Mouse (Mus musculus): ENCODE results near the gene Kif16b. TPM values are rescaled to one million over a fixed set of nuclear protein-coding genes. Genes with fewer than 3 reads are reported as not detected.

Gene Kif16b
- total RNA-seq, 2 experiments from 2014 or later, result 15.7 to 17.3 TPM

- intact Hi-C loops (cut with DNase I), result no loop called here
- Histone ChIP-seq H3K4me3 (no peak overlapping the region), H3K27ac (peak overlapping the region; percentile 44; the same call in 1 of the 2 replicates)
- TF ChIP-seq CTCF (IDR thresholded peaks at IDR 0.05), result no peak
- DNase-seq (ENCODE audit: extremely low spot score in 1 of 2, low spot score in 2 of 2), result no peak
Measured at GRCm38 (mm10) chr2:142764276-142764675, 137.1 kb downstream of the Kif16b start.

- H3K27ac ChIP-seq, result no peak overlapping the region
- no peak overlapping the region for H3K4me3 ChIP-seq
- intact Hi-C loops (cut with DNase I), result no loop called here
- no peak for TF ChIP-seq CTCF (IDR thresholded peaks at IDR 0.05)
- no peak for DNase-seq (ENCODE audit: extremely low spot score in 1 of 2, low spot score in 2 of 2)
Measured at GRCm38 (mm10) chr2:142760843-142761242, 140.5 kb downstream of the Kif16b start.

GRCm38 (mm10) chr2:142759192-142759591, 142.1 kb downstream of the Kif16b start:
- no peak for TF ChIP-seq CTCF (IDR thresholded peaks at IDR 0.05)
- no peak for DNase-seq (ENCODE audit: extremely low spot score in 1 of 2, low spot score in 2 of 2)
- Histone ChIP-seq H3K27ac (no peak overlapping the region), H3K4me3 (no peak overlapping the region)
- intact Hi-C loops (cut with DNase I), result no loop called here

- no peak for DNase-seq (ENCODE audit: extremely low spot score in 1 of 2, low spot score in 2 of 2)
- Histone ChIP-seq H3K27ac (no peak overlapping the region), H3K4me3 (no peak overlapping the region)
- no peak for TF ChIP-seq CTCF (IDR thresholded peaks at IDR 0.05)
- intact Hi-C loops (cut with DNase I), result no loop called here
Measured at GRCm38 (mm10) chr2:142758091-142758765, 143.1 kb downstream of the Kif16b start.

GRCm38 (mm10) chr2:142739338-142739737, 162.0 kb downstream of the Kif16b start:
- H3K4me3 ChIP-seq, result no peak overlapping the region
- no peak for TF ChIP-seq CTCF (IDR thresholded peaks at IDR 0.05)
- intact Hi-C loops (cut with DNase I), result no loop called here

GRCm38 (mm10) chr2:142738488-142738887, 162.8 kb downstream of the Kif16b start:
- intact Hi-C loops (cut with DNase I), result no loop called here
- no peak overlapping the region for H3K27ac ChIP-seq
- no peak overlapping the region for H3K4me3 ChIP-seq

More at GRCm38 (mm10) chr2:142739338-142739737, 162.0 kb downstream of the Kif16b start:
- no peak overlapping the region for H3K27ac ChIP-seq
- no peak for DNase-seq (ENCODE audit: extremely low spot score in 1 of 2, low spot score in 2 of 2)

GRCm38 (mm10) chr2:142735691-142736090, 165.6 kb downstream of the Kif16b start:
- no peak for DNase-seq (ENCODE audit: extremely low spot score in 1 of 2, low spot score in 2 of 2)
- Histone ChIP-seq H3K27ac (no peak overlapping the region), H3K4me3 (no peak overlapping the region)
- TF ChIP-seq CTCF (IDR thresholded peaks at IDR 0.05), result no peak
- intact Hi-C loops (cut with DNase I), result no loop called here

More at GRCm38 (mm10) chr2:142738488-142738887, 162.8 kb downstream of the Kif16b start:
- TF ChIP-seq CTCF (IDR thresholded peaks at IDR 0.05), result no peak
- no peak for DNase-seq (ENCODE audit: extremely low spot score in 1 of 2, low spot score in 2 of 2)

GRCm38 (mm10) chr2:142734046-142734445, 167.3 kb downstream of the Kif16b start:
- no peak for TF ChIP-seq CTCF (IDR thresholded peaks at IDR 0.05)
- DNase-seq (ENCODE audit: extremely low spot score in 1 of 2, low spot score in 2 of 2), result no peak
- intact Hi-C loops (cut with DNase I), result loop anchor here (5.0 kb wide), 1 partner anchor 222 kb away; no protein-coding TSS in a partner anchor
- no peak overlapping the region for H3K27ac ChIP-seq
- H3K4me3 ChIP-seq, result no peak overlapping the region

- intact Hi-C loops (cut with DNase I), result loop anchor here (5.0 kb wide), 1 partner anchor 220 kb away; no protein-coding TSS in a partner anchor
- DNase-seq (ENCODE audit: extremely low spot score in 1 of 2, low spot score in 2 of 2), result peak in 1 of 2 experiments; percentile 22
- H3K4me3 ChIP-seq, result no peak overlapping the region
- TF ChIP-seq CTCF (IDR thresholded peaks at IDR 0.05), result no peak
- H3K27ac ChIP-seq, result peak overlapping the region; percentile 80
Measured at GRCm38 (mm10) chr2:142732370-142732769, 169.0 kb downstream of the Kif16b start.

- Histone ChIP-seq H3K4me3 (no peak overlapping the region), H3K27ac (peak overlapping the region; percentile 80)
- no peak for TF ChIP-seq CTCF (IDR thresholded peaks at IDR 0.05)
- intact Hi-C loops (cut with DNase I), result loop anchor here (2.0 to 5.0 kb wide), 2 partner anchors 85 to 219 kb away; no protein-coding TSS in a partner anchor
- peak; percentile 77 for DNase-seq (ENCODE audit: extremely low spot score in 1 of 2, low spot score in 2 of 2)
Measured at GRCm38 (mm10) chr2:142731778-142732092, 169.6 kb downstream of the Kif16b start.

GRCm38 (mm10) chr2:142731016-142731777, 170.1 kb downstream of the Kif16b start:
- intact Hi-C loops (cut with DNase I), result loop anchor here (2.0 to 5.0 kb wide), 2 partner anchors 84 to 219 kb away; no protein-coding TSS in a partner anchor
- Histone ChIP-seq H3K4me3 (no peak overlapping the region), H3K27ac (peak overlapping the region; percentile 65)
- no peak for TF ChIP-seq CTCF (IDR thresholded peaks at IDR 0.05)
- peak in 1 of 2 experiments; percentile 11 for DNase-seq (ENCODE audit: extremely low spot score in 1 of 2, low spot score in 2 of 2)

Data from left cerebral cortex, adult 2 months (tissue).